Mouse (Mus musculus) liver, embryonic 14.5 days (tissue): Measurements from ENCODE around the gene Setd7. TPM values are rescaled to one million over a fixed set of nuclear protein-coding genes. Genes with fewer than 3 reads are reported as not detected.

Experiments
- ATAC-seq: fragments of 200-750 bp; cut with Nextera tagmentation; 2 replicates; pipeline ENCODE4 v1.8.0; 2017; ENCODE audit warnings: moderate number of reproducible peaks, mild to moderate bottlenecking, moderate library complexity; ENCODE audit not compliant: insufficient read depth
- DNase-seq, 3 experiments: peaks; one replicate each; pipeline ENCODE4 v3.0.0-alpha.2; 2012 to 2013; ENCODE audit warnings: low read depth in 3 of 3, low spot score in 3 of 3
- H3K27ac ChIP-seq: fragments of 300-500 bp; sonication (generic); 2 replicates; pipeline ENCODE4 v1.5.1; 2014; ENCODE audit warnings: moderate library complexity, mild to moderate bottlenecking, control low read depth, inconsistent platforms
- H3K27me3 ChIP-seq: fragments of 300-500 bp; sonication (generic); 2 replicates; pipeline ENCODE4 v1.6.1; 2014; ENCODE audit warnings: mild to moderate bottlenecking, low read length, moderate library complexity; ENCODE audit not compliant: control insufficient read depth, insufficient read depth
- H3K36me3 ChIP-seq: fragments of 300-500 bp; sonication (generic); replicated peaks from 2 replicates; pipeline ENCODE4 v1.6.1; 2014; ENCODE audit warnings: low read depth; ENCODE audit not compliant: control insufficient read depth, insufficient read depth
- H3K4me1 ChIP-seq, 2 experiments: fragments of 200-500 bp in 1 of 2; fragments of 300-500 bp in 1 of 2; sonication (generic) in 1 of 2; replicated peaks; 2 replicates each; pipeline ENCODE4 v1.6.1; 2012 to 2014; ENCODE audit warnings: antibody characterized with exemption in 1 of 2, inconsistent platforms in 1 of 2, low read length in 1 of 2; ENCODE audit not compliant: control insufficient read depth in 2 of 2, insufficient read depth in 2 of 2
- H3K4me2 ChIP-seq: fragments of 300-500 bp; sonication (generic); 2 replicates; pipeline ENCODE4 v1.6.1; 2014; ENCODE audit warnings: low read depth, mild to moderate bottlenecking, control low read depth, moderate library complexity
- H3K4me3 ChIP-seq, 2 experiments: fragments of 200-500 bp in 1 of 2; fragments of 300-500 bp in 1 of 2; sonication (generic) in 1 of 2; 2 replicates each; pipeline ENCODE4 v1.5.1; 2012 to 2014; ENCODE audit warnings: low read depth in 2 of 2, low read length in 2 of 2, mild to moderate bottlenecking in 2 of 2, control low read depth in 1 of 2, inconsistent platforms in 1 of 2, moderate library complexity in 1 of 2; ENCODE audit not compliant: insufficient read depth in 1 of 2
- H3K9ac ChIP-seq: fragments of 300-500 bp; sonication (generic); replicated peaks from 2 replicates; pipeline ENCODE4 v1.6.1; 2014; ENCODE audit warnings: mild to moderate bottlenecking, control low read depth, moderate library complexity
- H3K9me3 ChIP-seq: fragments of 300-500 bp; sonication (generic); 2 replicates; pipeline ENCODE4 v1.6.1; 2016; ENCODE audit warnings: low read length, mixed read lengths; ENCODE audit not compliant: control insufficient read depth
- CTCF ChIP-seq: IDR thresholded peaks from 2 replicates; pipeline ENCODE4 v1.5.1; 2016; ENCODE audit warnings: antibody characterized with exemption, low read depth, control low read depth
- EP300 ChIP-seq: IDR thresholded peaks from 2 replicates; pipeline ENCODE4 v1.6.1; 2016; ENCODE audit warnings: antibody characterized with exemption, low read depth
- WGBS: fragments of 180-500 bp; shearing (Covaris S2); extraction: QIAGEN DNeasy Blood & Tissue Kit; methylation state at CpG from one replicate; pipeline ENCODE4 v1.1.7; 2014; ENCODE audit not compliant: insufficient replicate concordance; 5-methylcytosine and 5-hydroxymethylcytosine counted together
- polyA plus RNA-seq, 2 experiments: library from polyadenylated mRNA; depleted of rRNA in 1 of 2; stranded (reverse) in 1 of 2; unstranded in 1 of 2; fragments of >200 nt; fragmentation: Nextera tagmentation in 1 of 2; extraction: Ambion mirVana in 1 of 2; gene quantifications; 2 replicates each; pipeline versions ENCODE4 v1.2.1 to v1.2.3; 2012 to 2014

The Setd7 gene
- polyA plus RNA-seq (2012; rRNA removed) = 1.5 and 1.8 TPM in 2 replicates
- 0.88 and 1.0 TPM in 2 replicates for polyA plus RNA-seq (2014; fragmentation: Nextera tagmentation; extraction: Ambion mirVana)

DNA sequence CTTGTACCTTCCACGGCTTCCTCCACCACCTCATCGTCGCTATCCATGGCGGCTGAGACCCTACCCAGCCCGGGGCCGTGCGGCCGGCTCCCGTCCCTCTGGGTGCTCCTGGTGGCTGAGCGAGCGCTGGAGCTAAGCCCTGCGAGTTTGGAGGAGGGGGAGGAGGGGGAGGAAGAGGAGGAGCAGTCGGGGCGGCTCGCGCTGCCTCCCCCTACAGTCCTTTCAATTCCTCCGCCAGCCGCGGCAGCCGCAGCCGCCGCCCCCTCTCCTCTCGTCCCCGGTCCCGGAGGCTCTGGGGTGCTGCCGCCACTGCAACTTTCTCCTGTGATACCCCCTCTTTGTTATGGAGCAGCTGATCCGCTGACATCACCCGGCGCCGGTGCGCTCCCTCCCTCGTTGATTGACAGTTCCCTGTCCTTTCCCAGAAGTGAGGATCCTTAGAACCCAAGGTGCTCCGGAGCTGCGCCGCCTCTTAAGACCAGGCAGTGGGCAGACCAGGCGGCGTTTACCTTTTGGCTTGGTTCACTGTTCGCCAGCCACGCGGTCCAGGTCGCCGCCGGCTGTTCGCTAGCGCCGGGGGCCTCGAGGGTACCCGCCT lies at the start of gene Setd7:
Setd7 (minus strand) TSS at position 369 of the 598 bp plus-strand sequence.
- Histone ChIP-seq H3K4me2 (peak within 1 kb of the TSS; percentile 90), H3K36me3 (no peaks in the 10 kb centered on the region), H3K9me3 (no peaks in the 10 kb centered on the region), H3K27ac (peak within 1 kb of the TSS; percentile 21; the same call in 1 of the 2 replicates), H3K27me3 (peaks cover 10% of the 10 kb centered on the region; the same call in 1 of the 2 replicates), H3K4me3 (peak within 1 kb of the TSS; percentile 54 to 78), H3K4me1 (no peaks in the 10 kb centered on the region; a peak in 1 of 4 replicates), H3K9ac (peak within 1 kb of the TSS; percentile 76)
- peak in 2 of 3 experiments; percentile 41 to 61 for DNase-seq
- peak; percentile 75 for ATAC-seq
- under 1% methylated on average over 48 of the region's 48 CpGs for WGBS
- TF ChIP-seq EP300 (no peak), CTCF (0 out of 2 replicates have a peak, but pooled peaks have one; percentile 25)

DNA sequence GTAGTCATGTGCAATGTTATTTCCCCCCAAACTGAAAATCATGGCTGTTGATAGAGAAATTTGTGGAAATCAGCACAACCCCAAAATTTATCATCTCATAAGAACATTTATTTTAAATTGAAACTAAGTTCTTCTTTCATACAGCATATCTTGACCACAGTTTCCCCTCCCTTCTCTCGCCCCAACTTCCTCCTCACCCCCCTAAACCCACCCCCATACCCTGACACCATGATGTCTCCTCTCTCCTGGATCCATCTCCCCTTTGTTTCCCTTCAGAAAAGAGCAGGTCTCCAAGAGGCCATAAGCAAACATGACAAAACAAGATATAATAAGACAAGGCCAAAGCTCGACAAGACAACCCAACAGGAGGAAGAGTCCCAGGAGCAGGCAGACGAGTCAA lies 43.8 kb upstream of the Setd7 start:
- DNase-seq (no peak), ATAC-seq (no peak)
- Histone ChIP-seq H3K9me3 (no peaks in the 10 kb centered on the region), H3K4me3 (no peak overlapping the region), H3K4me1 (no peaks in the 10 kb centered on the region), H3K4me2 (no peak overlapping the region), H3K27ac (no peak overlapping the region), H3K9ac (no peak overlapping the region), H3K36me3 (no peaks in the 10 kb centered on the region), H3K27me3 (no peaks in the 10 kb centered on the region)
- WGBS = 28% methylated on average over 3 of the region's 3 CpGs
- no peak for TF ChIP-seq EP300
- no peak for TF ChIP-seq CTCF

DNA sequence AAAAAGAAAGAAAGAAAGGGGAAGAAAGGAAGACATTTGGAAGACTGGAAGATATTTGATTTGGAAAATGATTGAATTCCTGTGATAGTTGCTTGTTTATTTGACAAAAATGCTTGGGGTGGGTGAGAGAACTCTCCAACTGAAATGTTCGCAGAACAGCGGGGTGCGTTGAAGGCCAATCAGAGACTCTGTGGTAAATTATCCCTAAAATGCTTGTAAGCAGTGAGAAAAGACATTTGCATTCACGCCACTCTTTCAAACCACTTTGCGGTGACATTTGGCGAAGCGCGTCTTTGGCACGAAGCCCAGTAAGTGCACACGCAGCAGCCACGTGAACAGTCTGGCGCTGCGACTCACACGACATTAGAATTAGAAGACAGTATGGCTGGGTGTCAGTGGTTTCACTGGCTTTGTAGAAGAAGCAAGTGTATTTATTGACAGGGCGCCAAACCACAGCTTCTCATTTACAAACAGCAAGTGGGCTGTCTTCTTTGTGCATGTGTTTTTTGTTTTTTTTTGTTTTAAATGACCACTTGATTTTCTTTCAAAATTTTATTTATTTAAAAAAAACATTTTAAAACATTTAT lies 43.1 kb upstream of the Setd7 start:
- TF ChIP-seq EP300 (no peak), CTCF (no peak)
- Histone ChIP-seq H3K4me3 (no peak overlapping the region), H3K4me2 (no peak overlapping the region), H3K27ac (no peak overlapping the region), H3K36me3 (no peaks in the 10 kb centered on the region), H3K9ac (no peak overlapping the region), H3K27me3 (no peaks in the 10 kb centered on the region), H3K4me1 (no peaks in the 10 kb centered on the region), H3K9me3 (no peaks in the 10 kb centered on the region)
- ATAC-seq (no peak), DNase-seq (no peak)
- WGBS = 81% methylated on average over 15 of the region's 15 CpGs

DNA sequence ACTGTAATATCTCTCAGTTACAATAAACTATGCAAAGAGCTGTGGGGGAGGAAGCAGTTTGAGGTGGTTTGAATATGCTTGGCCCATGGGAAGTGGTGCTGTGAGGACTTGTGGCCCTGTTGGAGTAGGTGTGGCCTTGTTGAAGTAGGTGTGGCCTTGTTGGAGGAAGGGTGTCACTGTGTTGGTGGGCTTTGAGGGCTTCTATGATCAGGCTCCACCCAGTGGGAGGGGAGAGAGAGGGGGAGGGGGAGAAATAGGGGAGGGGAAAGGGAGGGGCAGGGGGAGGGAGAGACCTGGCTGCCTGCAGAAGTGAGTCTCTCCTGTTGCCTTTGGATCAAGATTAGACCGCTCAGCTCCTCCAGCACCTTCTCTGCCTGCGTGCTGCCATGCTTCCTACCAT lies 40.8 kb upstream of the Setd7 start:
- DNase-seq (no peak), ATAC-seq (no peak)
- Histone ChIP-seq H3K27ac (no peak overlapping the region), H3K9ac (no peak overlapping the region), H3K27me3 (no peaks in the 10 kb centered on the region), H3K9me3 (no peaks in the 10 kb centered on the region), H3K4me2 (no peak overlapping the region), H3K36me3 (no peaks in the 10 kb centered on the region), H3K4me1 (no peaks in the 10 kb centered on the region), H3K4me3 (no peak overlapping the region)
- no peak for TF ChIP-seq EP300
- TF ChIP-seq CTCF = no peak
- WGBS = 77% methylated on average over 2 of the region's 2 CpGs

DNA sequence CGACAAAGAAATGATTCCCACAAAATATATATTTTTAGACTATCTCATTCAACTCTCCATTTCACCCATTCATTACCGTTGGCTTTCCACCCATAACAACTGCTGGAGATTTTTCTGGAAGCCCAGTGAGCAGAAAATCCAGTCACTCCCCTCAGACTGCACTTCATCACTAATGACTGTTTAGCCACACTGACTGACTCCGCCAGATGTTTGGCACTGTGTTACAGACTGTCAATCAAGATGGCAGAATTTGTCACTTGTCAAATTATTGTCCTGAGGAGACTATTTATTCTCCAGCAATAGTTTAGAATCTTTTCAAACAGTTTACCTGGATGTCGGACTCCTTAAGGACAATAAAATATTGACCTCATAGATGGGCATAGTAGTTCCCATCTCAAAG lies 40.0 kb upstream of the Setd7 start:
- TF ChIP-seq EP300 (no peak), CTCF (no peak)
- no peak overlapping the region for H3K4me3 ChIP-seq
- no peak overlapping the region for H3K9ac ChIP-seq
- H3K4me2 ChIP-seq = no peak overlapping the region
- ATAC-seq = no peak
- H3K4me1 ChIP-seq = no peaks in the 10 kb centered on the region
- H3K27me3 ChIP-seq = no peaks in the 10 kb centered on the region
- no peaks in the 10 kb centered on the region for H3K9me3 ChIP-seq
- no peak overlapping the region for H3K27ac ChIP-seq
- no peak for DNase-seq
- 73% methylated on average over 4 of the region's 4 CpGs for WGBS
- no peaks in the 10 kb centered on the region for H3K36me3 ChIP-seq
